Mouse (Mus musculus): Measurements from ENCODE around the gene Pacrg.

Pacrg gene

DNA sequence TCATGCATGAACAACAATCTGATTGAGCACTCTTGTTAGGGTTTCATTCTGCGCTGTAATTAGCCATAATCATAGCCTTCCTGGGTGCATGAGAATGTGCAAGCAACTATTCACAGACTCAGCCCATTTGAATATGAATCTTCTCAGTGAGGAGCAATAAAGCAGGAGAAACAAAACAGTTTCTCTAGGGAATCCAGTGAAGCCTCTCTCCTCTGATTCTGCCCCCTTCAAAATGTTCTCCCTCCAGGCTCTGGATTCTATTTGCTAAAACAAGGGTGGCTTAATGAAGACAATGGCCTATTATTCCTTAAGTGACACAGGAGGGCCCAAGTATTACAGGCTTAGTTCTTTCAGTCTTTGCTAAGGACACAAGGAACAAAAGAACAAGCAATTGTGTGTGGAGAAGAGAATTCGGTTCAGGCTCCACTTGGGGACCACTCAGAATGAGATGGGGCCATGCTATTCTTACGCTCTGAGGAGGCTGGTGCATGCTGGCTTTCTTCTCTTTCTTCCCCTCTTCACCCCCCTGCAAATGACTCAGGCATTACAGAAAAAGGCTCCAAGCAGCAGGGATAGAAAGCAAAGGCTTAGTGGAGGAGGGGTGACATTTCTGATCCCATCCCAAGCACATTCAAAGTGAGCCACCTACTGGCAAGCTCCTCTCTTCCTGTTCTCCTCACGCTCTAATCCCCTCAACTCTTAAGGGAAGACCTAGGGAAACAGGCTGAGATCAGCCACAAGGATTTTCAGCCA lies 95.2 kb downstream of the Pacrg start:
- in situ Hi-C loops (cut with MboI, MseI) = no loop called here

DNA sequence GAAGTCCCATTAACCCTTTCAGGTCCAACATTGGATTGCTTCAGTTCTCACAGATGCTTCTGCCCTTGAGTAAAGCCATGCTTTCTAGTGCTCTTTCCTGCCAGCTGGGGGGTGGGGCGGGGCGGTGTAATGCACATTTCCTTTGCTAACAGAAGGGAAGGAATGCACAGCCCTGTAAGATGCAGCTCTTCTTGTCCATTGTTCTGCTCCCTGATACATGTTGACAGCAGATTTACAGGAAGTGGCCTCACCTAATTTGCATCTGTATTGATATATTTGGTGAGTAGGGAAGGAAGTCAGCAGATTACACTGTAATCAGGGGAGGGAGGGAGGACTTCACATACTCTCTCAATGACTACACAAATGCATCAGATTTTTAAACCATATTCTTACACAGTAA lies 100.0 kb downstream of the Pacrg start:
- in situ Hi-C loops (cut with MboI, MseI) = no loop called here

DNA sequence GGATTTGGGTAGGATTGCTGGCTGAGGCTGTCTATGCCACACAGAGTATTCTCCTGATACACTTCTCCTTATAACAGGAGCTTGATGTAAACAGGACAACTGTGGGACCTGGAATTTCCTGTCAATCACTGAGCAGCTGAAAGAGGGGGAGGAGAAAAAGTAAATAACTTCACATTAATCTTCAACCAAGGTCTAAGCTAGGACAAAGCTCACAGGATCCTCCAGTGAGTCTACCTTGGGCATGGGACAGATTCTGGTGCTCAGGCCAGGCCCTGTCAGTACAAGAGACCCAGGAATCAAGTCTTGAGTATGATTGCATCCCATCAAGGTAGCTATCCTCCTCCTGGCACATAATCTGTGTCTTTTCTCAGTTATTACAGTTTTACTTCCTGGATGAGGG lies 102.1 kb downstream of the Pacrg start:
- in situ Hi-C loops (cut with MboI, MseI) = no loop called here

DNA sequence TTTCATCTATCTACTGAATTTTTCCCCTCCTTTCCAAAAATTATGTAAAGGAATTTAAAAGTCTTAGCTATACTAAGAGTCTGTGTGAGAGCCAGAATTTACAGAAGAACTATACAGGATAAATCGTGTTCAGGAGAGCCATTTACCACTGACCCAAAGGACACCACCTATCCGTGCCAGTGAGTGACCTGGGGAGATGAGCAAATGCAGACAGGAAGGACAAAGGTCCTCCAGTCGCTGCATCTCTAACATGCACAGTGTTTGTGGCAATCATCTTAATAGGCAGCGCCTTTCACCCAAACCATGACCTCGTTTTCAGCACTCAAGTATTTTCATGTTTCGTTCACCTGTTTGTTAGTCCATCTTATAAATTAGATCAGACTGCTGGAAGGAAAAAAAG lies 105.4 kb downstream of the Pacrg start:
- in situ Hi-C loops (cut with MboI, MseI) = no loop called here

DNA sequence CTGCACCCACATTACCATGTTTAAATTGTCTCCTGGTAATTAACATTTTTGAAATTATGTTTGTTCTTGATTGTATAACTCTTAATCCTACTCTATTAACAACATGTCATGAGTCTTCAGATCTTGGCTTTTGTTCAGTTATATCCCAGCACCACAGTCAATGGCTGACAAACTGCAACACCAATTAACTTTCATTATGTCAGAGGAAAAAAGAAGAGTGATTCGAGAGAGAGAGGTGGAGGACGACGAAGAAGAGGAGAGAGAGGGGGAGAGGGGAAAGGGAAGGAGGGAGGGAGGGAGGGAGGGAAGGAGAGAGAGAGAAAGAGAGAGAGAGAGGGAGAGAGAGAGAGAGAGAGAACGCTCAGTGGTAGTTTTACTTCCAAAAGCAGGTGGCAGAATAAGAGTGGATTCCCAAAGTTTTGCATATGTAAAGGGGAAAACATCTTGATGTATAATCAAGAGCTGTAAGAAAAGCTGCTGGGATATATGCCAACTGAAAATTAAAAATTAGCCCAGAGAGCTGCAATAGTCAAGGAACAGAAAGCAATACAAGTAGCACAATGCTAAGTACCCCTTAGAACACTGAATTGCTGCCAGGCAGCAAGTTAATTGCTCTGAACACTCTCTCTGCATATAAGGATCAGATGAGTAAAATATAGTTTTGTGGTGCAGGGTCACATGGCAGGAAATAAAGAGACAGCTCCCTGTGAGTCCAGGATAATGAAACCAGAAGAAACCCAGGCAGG lies 107.6 kb downstream of the Pacrg start:
- in situ Hi-C loops (cut with MboI, MseI) = no loop called here

DNA sequence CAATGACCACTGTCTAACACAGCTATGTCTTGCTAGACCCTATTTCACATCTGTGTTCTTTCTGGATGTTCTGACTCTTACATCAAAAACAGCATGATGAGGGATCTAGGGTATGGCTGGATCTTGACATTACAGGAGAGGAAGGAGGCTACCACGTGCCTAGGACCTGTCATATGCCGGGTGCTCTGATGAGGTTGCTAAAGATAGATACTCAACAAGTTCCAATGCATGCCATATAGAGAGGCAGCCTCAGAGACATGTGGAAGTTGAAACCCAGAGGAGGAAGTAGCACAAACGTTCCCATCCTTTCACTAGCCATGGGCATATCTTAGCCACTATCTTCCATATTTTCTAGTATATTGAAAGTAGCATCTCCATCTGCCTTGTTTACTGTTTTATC lies 115.3 kb downstream of the Pacrg start:
- in situ Hi-C loops (cut with MboI, MseI) = no loop called here

DNA sequence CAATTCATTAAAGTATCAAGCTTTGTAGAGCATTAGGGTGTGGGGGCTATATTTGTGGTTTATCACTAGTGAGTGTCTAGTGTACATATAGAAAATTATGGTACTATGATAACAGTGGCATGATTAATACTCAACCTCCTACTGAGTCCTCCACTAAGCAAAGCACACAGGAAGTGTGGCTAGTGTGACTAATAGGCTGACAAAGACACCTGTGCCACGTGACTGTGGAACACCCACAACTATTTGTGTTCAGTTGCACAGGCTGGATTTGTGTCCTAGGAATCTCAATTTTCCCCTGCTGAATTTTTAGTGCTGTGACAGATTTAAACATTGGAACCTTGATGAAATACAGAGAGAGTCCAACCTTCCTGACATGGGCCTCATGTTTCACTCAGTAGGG lies 118.5 kb downstream of the Pacrg start:
- in situ Hi-C loops (cut with MboI, MseI) = no loop called here

DNA sequence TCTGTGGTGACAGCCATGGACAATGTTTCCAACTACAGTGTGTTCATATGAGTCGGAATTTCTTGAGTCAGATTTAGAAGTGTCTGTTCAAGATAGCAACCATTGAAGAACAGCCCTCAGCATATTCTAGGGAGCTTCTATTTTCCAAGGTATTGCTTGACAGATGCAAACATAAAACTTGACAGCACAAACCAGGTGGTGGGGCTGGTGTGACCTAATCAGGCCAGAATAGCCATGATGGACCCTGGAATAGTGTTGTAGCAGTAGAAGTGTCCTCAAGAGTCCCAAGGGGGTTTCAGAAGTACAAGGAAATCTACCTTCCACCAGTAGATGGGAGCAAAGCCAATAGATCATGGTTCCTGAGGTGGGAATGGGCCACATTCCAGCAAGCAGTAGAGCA lies 123.0 kb downstream of the Pacrg start:
- in situ Hi-C loops (cut with MboI, MseI) = loop anchor here (10.0 kb wide), 1 partner anchor 1102 kb away; no protein-coding TSS in a partner anchor

DNA sequence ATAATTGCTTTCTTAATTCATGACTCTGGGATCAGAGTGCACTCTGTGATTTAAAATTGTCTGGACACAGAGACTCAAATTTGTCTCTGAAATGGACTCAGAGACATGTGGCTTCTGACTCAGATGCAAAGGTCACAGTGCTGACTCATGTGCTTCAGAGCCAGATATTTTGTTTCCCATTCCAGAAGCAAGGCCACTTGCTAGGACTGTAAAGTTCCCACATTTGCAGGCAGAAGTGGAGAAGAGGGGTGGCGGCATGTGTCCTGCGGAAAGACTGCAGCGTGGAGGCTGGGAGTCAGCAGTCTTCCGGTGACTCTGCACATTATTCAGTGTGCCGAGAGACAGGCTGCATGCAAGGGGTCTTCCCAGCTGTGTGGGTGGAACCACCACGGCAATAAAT lies 137.3 kb downstream of the Pacrg start:
- in situ Hi-C loops (cut with MboI, MseI) = no loop called here

DNA sequence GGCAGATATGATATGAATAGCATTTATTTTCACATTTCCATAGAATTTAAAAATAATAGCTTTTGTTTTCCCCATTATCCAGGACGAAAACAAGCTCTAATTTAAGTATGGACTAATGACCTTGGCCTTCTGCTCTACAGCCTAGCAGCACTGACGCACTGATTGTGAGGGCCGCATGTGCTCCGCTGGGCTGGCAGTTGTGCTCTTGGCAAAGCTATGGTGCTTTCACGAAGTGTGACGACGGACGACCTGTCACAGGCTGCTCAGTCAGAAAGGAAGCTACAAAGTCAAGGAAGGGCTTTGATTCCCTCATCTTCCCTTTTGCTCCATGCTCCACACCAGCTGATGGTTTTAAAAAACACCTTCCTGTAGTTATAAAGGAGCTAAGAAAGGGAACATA lies 142.1 kb downstream of the Pacrg start:
- in situ Hi-C loops (cut with MboI, MseI) = no loop called here

DNA sequence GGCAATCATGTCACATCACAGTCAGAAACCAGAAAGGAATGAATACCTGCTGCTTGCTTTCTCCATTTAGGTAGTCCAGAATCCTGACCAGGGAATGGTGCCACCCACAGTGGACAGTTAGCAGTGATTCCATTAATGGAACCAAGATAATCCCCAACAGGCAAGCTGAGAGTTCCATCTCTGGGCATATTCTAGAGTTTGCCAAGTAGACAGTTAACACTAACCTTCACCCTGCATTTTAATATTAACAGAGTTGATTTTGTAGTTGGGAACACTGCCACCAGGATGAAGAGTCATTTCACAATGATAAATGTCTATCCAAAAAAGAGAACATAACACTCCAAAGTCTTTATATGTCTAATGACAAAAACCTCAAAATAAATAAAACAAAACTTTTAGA lies 144.7 kb downstream of the Pacrg start:
- in situ Hi-C loops (cut with MboI, MseI) = no loop called here

DNA sequence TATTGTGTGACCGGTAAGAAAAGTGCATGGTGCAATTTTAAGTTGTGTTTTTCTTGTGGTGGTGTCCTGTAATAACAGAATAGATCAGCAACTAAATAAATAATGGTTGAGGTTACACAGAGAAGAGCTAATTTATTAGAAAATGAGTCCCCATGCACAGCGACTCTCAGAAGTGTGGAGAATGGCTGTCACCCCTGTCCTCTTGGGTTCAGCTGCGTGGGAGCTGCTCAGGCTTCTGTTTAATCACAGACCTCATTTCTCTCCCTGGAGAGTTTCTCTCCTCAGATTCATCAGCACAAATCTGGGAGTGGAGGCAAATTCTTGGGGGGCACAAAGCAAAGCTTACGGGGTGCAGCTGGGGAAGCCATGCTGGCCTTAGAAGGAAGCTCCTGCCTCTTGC lies 163.0 kb downstream of the Pacrg start:
- in situ Hi-C loops (cut with MboI, MseI) = no loop called here

DNA sequence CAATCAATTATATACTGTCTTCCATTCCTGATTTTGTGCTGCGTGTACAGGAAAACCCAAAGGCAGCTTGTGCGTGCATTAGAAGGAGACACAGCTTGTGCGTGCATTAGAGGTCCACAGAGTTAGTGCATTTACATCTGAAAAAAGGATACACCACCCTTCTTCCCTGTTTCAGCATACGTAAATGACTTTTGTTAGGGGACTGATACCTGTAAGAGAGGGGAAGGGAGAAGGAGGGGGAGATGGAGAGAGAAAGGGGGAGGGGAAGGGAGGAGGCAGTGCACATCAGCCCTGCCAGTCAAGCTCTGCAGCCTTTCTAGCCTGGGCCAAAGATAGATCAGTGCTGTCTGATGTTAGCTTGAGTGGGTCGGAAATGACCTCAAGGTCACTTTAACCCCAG lies 164.6 kb downstream of the Pacrg start:
- in situ Hi-C loops (cut with MboI, MseI) = no loop called here

DNA sequence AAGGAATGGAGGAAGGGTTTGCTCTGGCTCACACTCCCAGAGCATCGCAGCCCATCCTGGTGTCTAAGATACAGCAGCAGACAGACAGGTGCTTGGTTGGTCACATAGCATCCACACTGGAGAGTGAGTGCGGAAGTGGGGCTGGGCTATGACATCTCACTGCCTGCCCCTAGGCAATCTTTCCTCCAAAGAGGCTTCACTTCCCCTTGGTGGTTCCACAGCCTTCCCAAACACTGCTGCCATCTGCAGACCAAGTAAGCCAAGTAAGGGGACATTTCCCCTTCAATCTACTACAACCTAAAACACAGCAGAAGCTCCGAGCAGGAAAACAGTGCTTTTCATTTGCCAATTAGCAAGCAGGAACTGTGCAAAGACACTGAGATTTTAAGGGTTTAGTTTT lies 165.1 kb downstream of the Pacrg start:
- in situ Hi-C loops (cut with MboI, MseI) = no loop called here

DNA sequence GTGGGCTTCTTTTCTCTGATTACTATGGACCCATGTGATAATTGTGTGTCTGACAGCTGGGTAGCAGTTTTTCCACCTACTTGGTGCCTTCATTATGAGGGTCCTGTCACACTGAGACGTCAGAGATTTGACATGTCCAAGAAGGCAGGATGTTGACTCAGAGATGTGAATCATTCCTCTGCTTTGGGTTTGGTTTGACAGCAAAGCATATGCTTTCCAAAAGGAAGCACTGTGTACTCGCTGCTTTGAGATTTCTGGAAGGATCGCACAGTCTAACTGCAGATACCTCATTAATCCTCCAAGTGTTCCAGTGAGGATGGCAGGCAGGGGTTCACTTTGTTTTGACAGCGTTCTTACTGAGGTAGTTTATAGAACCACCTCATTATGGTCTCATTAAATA lies 178.8 kb downstream of the Pacrg start:
- in situ Hi-C loops (cut with MboI, MseI) = no loop called here

DNA sequence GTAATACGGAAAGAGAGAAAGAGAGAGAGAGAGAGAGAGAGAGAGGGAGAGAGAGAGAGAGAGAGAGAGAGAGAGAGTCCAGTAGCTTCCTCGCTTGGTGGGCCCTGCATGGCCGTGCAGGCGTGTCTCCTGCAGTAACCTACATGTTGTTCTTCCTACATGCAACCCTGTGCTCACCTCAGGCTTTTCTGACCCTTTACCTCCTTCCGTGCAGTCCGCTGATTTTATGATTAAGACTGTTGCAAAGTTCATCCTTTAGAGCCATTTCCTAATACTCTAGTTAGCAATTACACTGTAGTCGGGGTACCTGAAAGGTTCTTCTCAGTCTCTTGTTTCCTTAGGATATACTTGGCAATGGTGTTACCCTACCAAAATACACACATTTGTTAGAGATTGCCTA lies 196.5 kb downstream of the Pacrg start:
- in situ Hi-C loops (cut with MboI, MseI) = no loop called here

DNA sequence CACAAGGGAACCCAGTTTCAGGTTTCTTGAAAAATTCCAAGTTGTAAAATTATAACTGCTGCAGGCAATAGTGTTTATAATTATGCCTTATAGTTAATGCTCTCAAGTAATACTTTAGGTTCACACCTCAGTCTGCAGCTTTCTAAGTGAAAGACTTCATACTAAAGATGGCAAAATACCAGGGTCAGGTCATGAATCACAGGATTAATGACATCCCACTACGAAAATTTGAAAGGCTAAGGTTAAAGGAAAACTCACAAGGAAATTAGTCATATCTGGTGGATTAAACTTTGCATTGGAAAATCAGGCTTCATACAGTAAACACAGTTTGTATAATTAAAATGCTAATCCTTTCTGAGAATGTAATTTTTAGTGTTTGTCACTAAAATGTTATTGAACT lies 200.3 kb downstream of the Pacrg start:
- in situ Hi-C loops (cut with MboI, MseI) = no loop called here

DNA sequence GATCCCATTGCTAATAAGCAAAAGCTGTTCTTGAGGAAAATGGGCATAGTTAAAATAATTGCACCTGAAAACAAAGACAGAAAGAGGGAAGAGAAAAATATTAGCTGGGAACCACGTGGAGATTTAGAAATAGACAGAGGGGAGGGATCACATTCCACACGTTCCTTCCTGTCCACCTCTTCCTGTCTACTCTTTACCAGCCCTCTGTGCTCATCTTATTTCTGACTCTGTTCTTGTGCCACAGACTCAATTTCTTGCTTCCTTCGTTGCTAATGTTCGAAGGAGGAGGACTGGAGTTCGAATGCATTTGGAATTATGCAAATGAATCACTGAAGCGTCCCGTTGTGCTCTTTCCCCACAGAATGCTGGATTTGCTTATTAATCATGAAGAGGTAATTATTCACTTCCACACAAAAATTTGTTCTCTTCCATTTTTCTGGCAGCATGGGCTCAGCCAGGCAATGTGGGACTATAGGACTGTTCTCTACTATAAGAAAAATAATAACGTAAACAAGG lies 204.1 kb downstream of the Pacrg start:
- in situ Hi-C loops (cut with MboI, MseI) = no loop called here

DNA sequence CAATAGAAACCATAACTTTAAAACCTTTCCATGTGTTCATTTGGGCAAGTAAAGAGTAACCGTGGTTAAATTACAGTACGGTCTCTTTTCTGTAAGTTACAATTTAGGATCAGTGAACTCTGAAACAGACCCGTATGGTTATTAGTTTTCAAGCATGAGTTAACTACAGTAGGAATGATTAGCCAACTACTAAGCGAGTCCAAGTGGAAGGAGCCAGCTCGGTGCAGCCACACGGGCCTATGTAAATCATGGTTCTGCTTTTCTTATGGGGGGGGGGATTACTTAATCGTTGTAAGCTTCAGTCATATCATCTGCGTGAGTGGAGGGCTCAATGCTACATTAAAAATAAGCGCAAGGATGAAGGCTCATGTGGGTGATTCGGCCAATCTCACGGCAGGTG lies 204.6 kb downstream of the Pacrg start:
- in situ Hi-C loops (cut with MboI, MseI) = no loop called here

DNA sequence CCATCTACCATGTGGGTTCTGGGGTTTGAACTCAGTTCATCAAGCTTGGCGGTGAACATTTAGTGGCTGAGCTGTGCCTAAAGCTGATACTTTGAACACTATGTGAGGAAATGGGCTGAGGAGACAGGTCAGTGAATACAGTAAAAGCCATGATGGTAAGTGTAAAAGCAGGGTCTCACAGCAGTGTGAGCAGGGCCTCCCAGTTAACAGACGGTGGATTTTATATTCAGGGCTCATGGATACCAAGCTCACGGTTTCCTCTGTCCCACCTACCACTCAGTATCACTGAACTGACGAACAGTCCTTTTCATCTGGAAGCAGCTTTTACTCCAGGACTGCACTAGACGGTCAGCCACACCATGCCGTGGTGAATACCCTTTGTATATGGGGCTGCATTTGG lies 205.1 kb downstream of the Pacrg start:
- in situ Hi-C loops (cut with MboI, MseI) = no loop called here

DNA sequence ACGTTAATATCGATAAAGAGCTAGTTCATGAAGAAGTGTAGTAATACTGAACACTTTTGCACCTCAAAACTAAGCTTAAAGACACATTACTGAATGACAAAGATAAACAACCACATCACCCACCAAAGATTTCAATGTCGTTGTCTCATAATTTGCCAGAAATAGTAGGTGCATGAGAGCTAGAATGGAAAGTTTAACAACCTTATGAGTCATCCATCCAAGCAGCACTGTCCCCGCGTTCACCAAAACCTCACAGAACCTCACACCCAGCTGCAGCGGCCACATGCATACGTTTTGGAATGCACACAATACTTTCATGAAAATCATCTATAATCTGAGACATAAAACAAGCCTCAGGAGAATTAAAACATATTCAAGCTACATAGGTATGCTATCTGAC lies 206.3 kb downstream of the Pacrg start:
- in situ Hi-C loops (cut with MboI, MseI) = no loop called here

DNA sequence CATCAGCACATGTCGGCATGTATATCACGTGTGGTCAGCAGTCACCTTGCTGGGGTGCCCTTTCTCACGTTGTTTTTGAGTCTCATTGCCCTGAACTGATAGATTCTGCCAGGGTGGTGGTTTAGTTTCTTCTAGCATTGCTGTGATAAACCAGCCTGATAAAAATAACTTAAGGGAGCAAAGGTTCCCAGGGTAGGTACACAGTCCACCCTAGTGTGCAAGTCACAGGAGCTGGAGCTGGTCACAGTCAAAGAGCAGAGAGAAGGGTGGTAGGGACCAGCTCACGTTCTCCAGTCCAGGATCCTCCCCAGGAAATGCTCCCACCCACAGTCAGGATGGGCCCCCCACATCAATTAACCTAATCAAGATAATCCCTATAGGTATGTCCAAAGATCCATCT lies 211.9 kb downstream of the Pacrg start:
- in situ Hi-C loops (cut with MboI, MseI) = no loop called here

DNA sequence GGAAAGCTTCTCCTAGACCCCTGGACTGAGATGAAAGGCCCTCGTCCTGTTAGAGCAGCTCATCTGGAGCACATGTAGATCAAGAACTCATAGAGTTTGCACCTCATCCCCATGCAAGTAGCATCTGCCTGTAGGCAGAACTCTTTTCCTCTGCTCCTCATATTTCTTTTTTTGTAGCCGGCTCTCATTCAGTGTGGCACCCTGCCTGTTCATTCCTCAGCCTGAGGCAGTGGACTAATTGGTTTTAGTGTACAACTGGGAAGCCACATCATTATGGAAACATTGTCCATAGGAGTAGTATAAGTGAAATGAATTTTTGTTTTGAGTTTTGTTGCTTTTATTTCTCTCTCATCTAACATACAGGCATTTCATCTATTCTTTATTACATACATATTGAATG lies 212.6 kb downstream of the Pacrg start:
- in situ Hi-C loops (cut with MboI, MseI) = no loop called here

Measured in regulatory T cell (primary cell).